In the genomic region with DNA sequence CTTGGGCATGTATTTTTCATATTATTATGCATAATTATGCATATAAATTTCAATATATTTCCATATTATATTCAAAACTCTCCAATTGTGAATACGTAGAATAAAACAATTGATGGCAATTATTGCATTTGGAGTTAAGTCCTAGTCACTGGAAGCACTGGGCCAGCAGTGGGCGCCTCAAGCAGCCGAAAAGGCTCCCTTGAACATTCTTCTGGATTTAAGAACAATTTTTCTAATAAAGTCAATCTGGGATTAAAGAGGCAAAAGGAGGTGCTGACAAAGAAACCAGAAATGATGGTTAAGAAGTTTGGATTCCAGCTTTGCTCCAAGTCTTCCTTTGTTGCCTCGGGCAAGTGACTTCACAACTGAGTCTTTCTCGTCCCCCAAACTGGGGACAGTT, we compare ENCODE assay signal across 9 mouse cellular contexts.
DNase-seq lines count a peak whose midpoint lies in the region; ATAC-seq and TF ChIP-seq lines count a peak whose summit lies in the region.
"Had no signal": no experiment of that assay in that cellular context is flagged by ENCODE, and none has a peak within 500 bp of the region (broad histone marks: within the 10 kb centered on the region; RNA-seq: fewer than 3 reads in every experiment).

No protein-coding gene starts in this region.

- no peak overlapping the region for H3K4me3 ChIP-seq in forebrain, postnatal 0 days (ENCODE audit: low read depth, low read length)
- no peak overlapping the region for H3K4me3 ChIP-seq in forebrain, embryonic 15.5 days
- no peak overlapping the region for H3K4me3 ChIP-seq in kidney, embryonic 16.5 days (ENCODE audit: low read length)
- no peak overlapping the region for H3K4me3 ChIP-seq in forebrain, embryonic 11.5 days (ENCODE audit: low read depth, low read length)

- no peaks in the 10 kb centered on the region for H3K36me3 ChIP-seq in forebrain, postnatal 0 days (ENCODE audit: insufficient read depth)
- H3K36me3 ChIP-seq in forebrain, embryonic 15.5 days: no peaks in the 10 kb centered on the region
- no peaks in the 10 kb centered on the region for H3K36me3 ChIP-seq in kidney, embryonic 16.5 days (ENCODE audit: insufficient read depth, low read length)
- no peaks in the 10 kb centered on the region for H3K36me3 ChIP-seq in forebrain, embryonic 11.5 days (ENCODE audit: control insufficient read depth, insufficient read depth, low read length)

- 80% methylated on average over 5 of the region's 5 CpGs for WGBS in forebrain, postnatal 0 days
- WGBS in forebrain, embryonic 15.5 days: 85% methylated on average over 5 of the region's 5 CpGs
- 79% methylated on average over 5 of the region's 5 CpGs for WGBS in kidney, embryonic 16.5 days
- WGBS in forebrain, embryonic 11.5 days: 81% methylated on average over 5 of the region's 5 CpGs

- H3K4me2 ChIP-seq in forebrain, postnatal 0 days (ENCODE audit: low read depth): no peak overlapping the region
- H3K4me2 ChIP-seq in forebrain, embryonic 15.5 days (replicated peaks): no peak overlapping the region
- H3K4me2 ChIP-seq in kidney, embryonic 16.5 days (replicated peaks; ENCODE audit: low read depth, low read length): no peak overlapping the region
- no peak overlapping the region for H3K4me2 ChIP-seq in forebrain, embryonic 11.5 days (ENCODE audit: low read depth, low read length, severe bottlenecking)

- peak; percentile 51 for TF ChIP-seq CTCF in forebrain, postnatal 0 days (IDR thresholded peaks at IDR 0.05; ENCODE audit: low read depth)

- H3K4me1 ChIP-seq in forebrain, postnatal 0 days (ENCODE audit: insufficient read depth): 0 out of 2 replicates have a peak, but pooled peaks cover 7% of the 10 kb centered on the region
- H3K4me1 ChIP-seq in forebrain, embryonic 15.5 days: peaks cover 10% of the 10 kb centered on the region
- peaks cover 10% of the 10 kb centered on the region; the same call in 1 of the 2 replicates for H3K4me1 ChIP-seq in kidney, embryonic 16.5 days (ENCODE audit: insufficient read depth, low read length)
- no peaks in the 10 kb centered on the region for H3K4me1 ChIP-seq in forebrain, embryonic 11.5 days (replicated peaks; ENCODE audit: control insufficient read depth, insufficient read depth, low read length)

- no peak overlapping the region for H3K9ac ChIP-seq in forebrain, postnatal 0 days
- no peak overlapping the region for H3K9ac ChIP-seq in forebrain, embryonic 15.5 days (replicated peaks)
- no peak overlapping the region for H3K9ac ChIP-seq in kidney, embryonic 16.5 days (replicated peaks; ENCODE audit: low read length)
- H3K9ac ChIP-seq in forebrain, embryonic 11.5 days (ENCODE audit: low read length): no peak overlapping the region

- DNase-seq in forebrain, postnatal 0 days: no peak
- DNase-seq in right cerebral cortex, postnatal 4 days: peak; percentile 18
- DNase-seq in right cerebral cortex, postnatal 10 days (ENCODE audit: low spot score in 2 of 2): no peak
- DNase-seq in spleen, adult 12 weeks (ENCODE audit: low spot score): no peak
- no peak for DNase-seq in forebrain, embryonic 11.5 days (ENCODE audit: low spot score)
- DNase-seq in spleen, postnatal 36 days (ENCODE audit: low spot score in 2 of 2): no peak
- DNase-seq: cerebellum, adult 11 months had no signal

- no peaks in the 10 kb centered on the region for H3K27me3 ChIP-seq in forebrain, postnatal 0 days (ENCODE audit: insufficient read depth, low read length)
- no peaks in the 10 kb centered on the region for H3K27me3 ChIP-seq in forebrain, embryonic 15.5 days
- H3K27me3 ChIP-seq in kidney, embryonic 16.5 days (ENCODE audit: insufficient read depth, low read length): no peaks in the 10 kb centered on the region
- H3K27me3 ChIP-seq in forebrain, embryonic 11.5 days (ENCODE audit: control insufficient read depth, insufficient read depth, low read length): no peaks in the 10 kb centered on the region

- no peak overlapping the region for H3K27ac ChIP-seq in forebrain, postnatal 0 days (ENCODE audit: low read depth, low read length)
- H3K27ac ChIP-seq in forebrain, embryonic 15.5 days (replicated peaks): no peak overlapping the region
- peak overlapping the region; percentile 80; the same call in 1 of the 2 replicates for H3K27ac ChIP-seq in kidney, embryonic 16.5 days (ENCODE audit: low read length)
- H3K27ac ChIP-seq in forebrain, embryonic 11.5 days (ENCODE audit: low read depth, low read length): no peak overlapping the region

- no peak for ATAC-seq in forebrain, postnatal 0 days
- ATAC-seq in forebrain, embryonic 15.5 days (replicated peaks): no peak
- ATAC-seq in kidney, embryonic 16.5 days (ENCODE audit: low FRiP score, low TSS enrichment): no peak
- ATAC-seq in forebrain, embryonic 11.5 days (replicated peaks; ENCODE audit: low FRiP score): no peak

- H3K9me3 ChIP-seq in forebrain, postnatal 0 days (ENCODE audit: low read length): no peaks in the 10 kb centered on the region
- no peaks in the 10 kb centered on the region for H3K9me3 ChIP-seq in forebrain, embryonic 15.5 days
- no peaks in the 10 kb centered on the region for H3K9me3 ChIP-seq in kidney, embryonic 16.5 days (ENCODE audit: low read length)
- H3K9me3 ChIP-seq in forebrain, embryonic 11.5 days (ENCODE audit: control insufficient read depth, low read length): no peaks in the 10 kb centered on the region
